Mouse (Mus musculus) myocyte (in vitro differentiated cells): ENCODE measurements around the gene Pltp.

ENCODE experiments used
- MYOG ChIP-seq, 3 experiments: IDR thresholded peaks; one replicate each; pipeline ENCODE4 v1.6.1; 2011; ENCODE audit warnings: control low read depth in 2 of 3, low read depth in 2 of 3, mild to moderate bottlenecking in 2 of 3; ENCODE audit not compliant: insufficient read length in 2 of 3, control insufficient read depth in 1 of 3, insufficient read depth in 1 of 3
- POLR2A ChIP-seq: IDR thresholded peaks from one replicate; pipeline ENCODE4 v1.6.1; 2011; ENCODE audit warnings: low read depth, mild to moderate bottlenecking, control low read depth, moderate library complexity; ENCODE audit not compliant: insufficient read length
- TCF12 ChIP-seq: IDR thresholded peaks from one replicate; pipeline ENCODE4 v1.6.1; 2011; ENCODE audit warnings: mild to moderate bottlenecking, control low read depth; ENCODE audit not compliant: poor library complexity, insufficient read depth, severe bottlenecking

GRCm38 (mm10) chr2:164793236-164793635 is 64.3 kb downstream of the Pltp start:
- TF ChIP-seq MYOG (IDR thresholded peaks at IDR 0.05; ENCODE audit: control insufficient read depth in 1 of 3, insufficient read depth in 1 of 3, insufficient read length in 2 of 3, low read depth in 2 of 3) (no peak), TCF12 (no peak), POLR2A (no peak)
